ENCODE assay signal across 9 mouse cellular contexts in the genomic region with DNA sequence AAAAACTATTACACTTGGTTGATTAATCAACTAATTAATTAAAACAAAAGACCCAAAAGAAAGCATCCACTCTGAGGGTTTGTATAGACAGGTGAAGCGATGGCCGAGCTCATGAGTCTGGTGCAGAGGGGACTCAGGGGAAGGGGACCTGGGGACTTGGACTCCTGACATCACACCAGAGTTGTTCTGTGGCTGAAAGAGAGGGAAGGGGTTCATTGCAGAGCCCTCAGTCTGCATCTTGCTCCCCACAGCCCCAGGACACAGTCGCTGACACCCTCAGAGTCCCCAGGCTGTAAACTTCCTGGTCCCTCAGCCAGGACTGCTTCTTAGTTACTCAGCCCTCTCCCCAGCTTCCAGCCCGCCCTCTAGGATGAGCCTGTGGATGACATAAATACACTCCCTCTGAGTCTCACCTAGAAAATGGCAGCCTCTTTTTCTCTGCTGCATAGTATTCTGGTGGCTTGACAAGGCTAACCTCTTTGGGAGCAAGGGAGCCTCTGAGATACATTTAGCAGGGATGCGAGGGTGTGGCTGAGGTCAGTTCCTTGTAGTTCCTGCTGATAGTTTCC. TPM values are rescaled to one million over a fixed set of nuclear protein-coding genes. Genes with fewer than 3 reads are reported as not detected.
DNase-seq lines count a peak whose midpoint lies in the region; ATAC-seq lines count a peak whose summit lies in the region.
"Had no signal": no experiment of that assay in that cellular context is flagged by ENCODE, and none has a peak within 500 bp of the region (broad histone marks: within the 10 kb centered on the region; RNA-seq: fewer than 3 reads in every experiment).

No protein-coding gene starts in this region.

- 67% methylated on average over 5 of the region's 5 CpGs for WGBS in lung, embryonic 15.5 days
- 73% methylated on average over 5 of the region's 5 CpGs for WGBS in limb, embryonic 12.5 days
- 61% methylated on average over 5 of the region's 5 CpGs for WGBS in neural tube, embryonic 15.5 days

- H3K27me3 ChIP-seq in lung, embryonic 15.5 days = peaks cover 52% of the 10 kb centered on the region
- H3K27me3 ChIP-seq in limb, embryonic 12.5 days = peaks cover 55% of the 10 kb centered on the region
- peaks cover 52% of the 10 kb centered on the region for H3K27me3 ChIP-seq in neural tube, embryonic 15.5 days (replicated peaks)

- no peaks in the 10 kb centered on the region for H3K9me3 ChIP-seq in lung, embryonic 15.5 days
- no peaks in the 10 kb centered on the region; the same call in 1 of the 2 replicates for H3K9me3 ChIP-seq in limb, embryonic 12.5 days
- H3K9me3 ChIP-seq in neural tube, embryonic 15.5 days (replicated peaks) = no peaks in the 10 kb centered on the region

- peak overlapping the region; percentile 81 for H3K4me2 ChIP-seq in lung, embryonic 15.5 days
- H3K4me2 ChIP-seq in limb, embryonic 12.5 days = peak overlapping the region; percentile 95
- peak overlapping the region; percentile 96 for H3K4me2 ChIP-seq in neural tube, embryonic 15.5 days

- H3K36me3 ChIP-seq in lung, embryonic 15.5 days = 0 out of 2 replicates have a peak, but pooled peaks cover 1% of the 10 kb centered on the region
- peaks cover 6% of the 10 kb centered on the region for H3K36me3 ChIP-seq in limb, embryonic 12.5 days
- 0 out of 2 replicates have a peak, but pooled peaks cover under 1% of the 10 kb centered on the region for H3K36me3 ChIP-seq in neural tube, embryonic 15.5 days

- H3K9ac ChIP-seq in lung, embryonic 15.5 days = no peak overlapping the region
- H3K9ac ChIP-seq in limb, embryonic 12.5 days (replicated peaks) = no peak overlapping the region; the same call in 1 of the 2 replicates
- peak overlapping the region; percentile 98 for H3K9ac ChIP-seq in neural tube, embryonic 15.5 days (replicated peaks)

- ATAC-seq in lung, embryonic 15.5 days (ENCODE audit: borderline replicate concordance, extremely low read depth, low FRiP score, low TSS enrichment) = no peak
- ATAC-seq in limb, embryonic 12.5 days (ENCODE audit: insufficient number of reproducible peaks, insufficient read depth, low FRiP score, low TSS enrichment, low read depth) = no peak
- ATAC-seq in neural tube, embryonic 15.5 days (ENCODE audit: low FRiP score) = no peak

- H3K4me3 ChIP-seq in lung, embryonic 15.5 days = no peak overlapping the region
- H3K4me3 ChIP-seq in limb, embryonic 12.5 days (replicated peaks) = peak overlapping the region; percentile 82
- peak overlapping the region; percentile 82 for H3K4me3 ChIP-seq in neural tube, embryonic 15.5 days (replicated peaks)

- H3K4me1 ChIP-seq in lung, embryonic 15.5 days = peaks cover 63% of the 10 kb centered on the region
- peaks cover 61% of the 10 kb centered on the region for H3K4me1 ChIP-seq in limb, embryonic 12.5 days (replicated peaks)
- peaks cover 67% of the 10 kb centered on the region for H3K4me1 ChIP-seq in neural tube, embryonic 15.5 days

- DNase-seq in cerebellum, adult 11-12 months = peak; percentile 45
- DNase-seq in cerebellum, postnatal 36 days = no peak
- DNase-seq in lung, postnatal 4 days = no peak
- no peak for DNase-seq in left cerebral cortex, adult 9 months (ENCODE audit: low spot score in 2 of 2)
- DNase-seq in testis, postnatal 10 days (ENCODE audit: low spot score) = no peak

- H3K27ac ChIP-seq in lung, embryonic 15.5 days = no peak overlapping the region
- no peak overlapping the region for H3K27ac ChIP-seq in limb, embryonic 12.5 days
- H3K27ac ChIP-seq in neural tube, embryonic 15.5 days (replicated peaks) = no peak overlapping the region

RNA-seq across cellular contexts. Expression of gene Kiss1r, which starts 0.8 kb away (rescaled TPM):
- 0.59 and 0.87 TPM in 2 replicates for polyA plus RNA-seq in lung, embryonic 15.5 days (2015; fragmentation: Nextera tagmentation; extraction: Ambion mirVana)
- 1.1 and 1.2 TPM in 2 replicates for polyA plus RNA-seq in limb, embryonic 12.5 days (2016; fragmentation: Nextera tagmentation; extraction: Ambion mirVana)
- polyA plus RNA-seq in neural tube, embryonic 15.5 days (2015; fragmentation: Nextera tagmentation; extraction: Ambion mirVana) = 1.8 and 2.8 TPM in 2 replicates

RNA-seq across cellular contexts. Expression of gene R3hdm4, which starts 3.4 kb away (rescaled TPM):
- 143 and 152 TPM in 2 replicates for polyA plus RNA-seq in lung, embryonic 15.5 days (2015; fragmentation: Nextera tagmentation; extraction: Ambion mirVana)
- 149 and 161 TPM in 2 replicates for polyA plus RNA-seq in limb, embryonic 12.5 days (2016; fragmentation: Nextera tagmentation; extraction: Ambion mirVana)
- 264 and 288 TPM in 2 replicates for polyA plus RNA-seq in neural tube, embryonic 15.5 days (2015; fragmentation: Nextera tagmentation; extraction: Ambion mirVana)

RNA-seq across cellular contexts. Expression of gene Gm26602, which starts 7.0 kb away (rescaled TPM):
- polyA plus RNA-seq in lung, embryonic 15.5 days (2015; fragmentation: Nextera tagmentation; extraction: Ambion mirVana) = 1.2 and 1.7 TPM in 2 replicates
- polyA plus RNA-seq in limb, embryonic 12.5 days (2016; fragmentation: Nextera tagmentation; extraction: Ambion mirVana) = 5.5 and 21.1 TPM in 2 replicates
- 22.7 and 23.6 TPM in 2 replicates for polyA plus RNA-seq in neural tube, embryonic 15.5 days (2015; fragmentation: Nextera tagmentation; extraction: Ambion mirVana)
- polyA plus RNA-seq: liver, adult 2 months had no signal

RNA-seq across cellular contexts. Expression of gene Med16, which starts 8.9 kb away (rescaled TPM):
- 54.7 and 56.1 TPM in 2 replicates for polyA plus RNA-seq in lung, embryonic 15.5 days (2015; fragmentation: Nextera tagmentation; extraction: Ambion mirVana)
- 50.8 and 53.7 TPM in 2 replicates for polyA plus RNA-seq in limb, embryonic 12.5 days (2016; fragmentation: Nextera tagmentation; extraction: Ambion mirVana)
- polyA plus RNA-seq in neural tube, embryonic 15.5 days (2015; fragmentation: Nextera tagmentation; extraction: Ambion mirVana) = 44.9 and 46.7 TPM in 2 replicates

RNA-seq across cellular contexts. Expression of gene Arid3a, which starts 9.2 kb away (rescaled TPM):
- 4.8 and 6.0 TPM in 2 replicates for polyA plus RNA-seq in lung, embryonic 15.5 days (2015; fragmentation: Nextera tagmentation; extraction: Ambion mirVana)
- polyA plus RNA-seq in limb, embryonic 12.5 days (2016; fragmentation: Nextera tagmentation; extraction: Ambion mirVana) = 8.4 and 8.6 TPM in 2 replicates
- 2.4 and 5.1 TPM in 2 replicates for polyA plus RNA-seq in neural tube, embryonic 15.5 days (2015; fragmentation: Nextera tagmentation; extraction: Ambion mirVana)
